Mouse (Mus musculus) midbrain, embryonic 12.5 days (tissue): ENCODE data around the gene Arhgap4. TPM values are rescaled to one million over a fixed set of nuclear protein-coding genes. Genes with fewer than 3 reads are reported as not detected.

Source experiments
- ATAC-seq: fragments of 200-750 bp; cut with Nextera tagmentation; 2 replicates; pipeline ENCODE4 v1.8.0; 2017; ENCODE audit warnings: low read depth, moderate TSS enrichment, moderate library complexity; ENCODE audit not compliant: low FRiP score
- H3K27ac ChIP-seq: fragments of 300-500 bp; sonication (generic); replicated peaks from 2 replicates; pipeline ENCODE4 v1.5.1; 2016; ENCODE audit warnings: mild to moderate bottlenecking
- H3K27me3 ChIP-seq: fragments of 300-500 bp; sonication (generic); 2 replicates; pipeline ENCODE4 v1.6.1; 2016; ENCODE audit warnings: mild to moderate bottlenecking
- H3K36me3 ChIP-seq: fragments of 300-500 bp; sonication (generic); 2 replicates; pipeline ENCODE4 v1.6.1; 2016
- H3K4me1 ChIP-seq: fragments of 300-500 bp; sonication (generic); 2 replicates; pipeline ENCODE4 v1.6.1; 2016
- H3K4me2 ChIP-seq: fragments of 300-500 bp; sonication (generic); replicated peaks from 2 replicates; pipeline ENCODE4 v1.6.1; 2016; ENCODE audit warnings: mild to moderate bottlenecking, moderate library complexity
- H3K4me3 ChIP-seq: fragments of 300-500 bp; sonication (generic); 2 replicates; pipeline ENCODE4 v1.5.1; 2016; ENCODE audit warnings: mild to moderate bottlenecking
- H3K9ac ChIP-seq: fragments of 300-500 bp; sonication (generic); replicated peaks from 2 replicates; pipeline ENCODE4 v1.6.1; 2016; ENCODE audit warnings: mild to moderate bottlenecking, moderate library complexity
- H3K9me3 ChIP-seq: fragments of 300-500 bp; sonication (generic); 2 replicates; pipeline ENCODE4 v1.6.1; 2016; ENCODE audit warnings: mild to moderate bottlenecking
- WGBS: fragments of 180-500 bp; shearing (Covaris S2); methylation state at CpG from one replicate; pipeline ENCODE4 v1.1.7; 2016; 5-methylcytosine and 5-hydroxymethylcytosine counted together
- polyA plus RNA-seq: library from polyadenylated mRNA; unstranded; fragments of >200 nt; fragmentation: Nextera tagmentation; extraction: Ambion mirVana; gene quantifications from 2 replicates; pipeline ENCODE4 v1.2.1, GENCODE M21; 2016

Arhgap4 gene
- 2.6 and 2.8 TPM in 2 replicates for polyA plus RNA-seq

DNA sequence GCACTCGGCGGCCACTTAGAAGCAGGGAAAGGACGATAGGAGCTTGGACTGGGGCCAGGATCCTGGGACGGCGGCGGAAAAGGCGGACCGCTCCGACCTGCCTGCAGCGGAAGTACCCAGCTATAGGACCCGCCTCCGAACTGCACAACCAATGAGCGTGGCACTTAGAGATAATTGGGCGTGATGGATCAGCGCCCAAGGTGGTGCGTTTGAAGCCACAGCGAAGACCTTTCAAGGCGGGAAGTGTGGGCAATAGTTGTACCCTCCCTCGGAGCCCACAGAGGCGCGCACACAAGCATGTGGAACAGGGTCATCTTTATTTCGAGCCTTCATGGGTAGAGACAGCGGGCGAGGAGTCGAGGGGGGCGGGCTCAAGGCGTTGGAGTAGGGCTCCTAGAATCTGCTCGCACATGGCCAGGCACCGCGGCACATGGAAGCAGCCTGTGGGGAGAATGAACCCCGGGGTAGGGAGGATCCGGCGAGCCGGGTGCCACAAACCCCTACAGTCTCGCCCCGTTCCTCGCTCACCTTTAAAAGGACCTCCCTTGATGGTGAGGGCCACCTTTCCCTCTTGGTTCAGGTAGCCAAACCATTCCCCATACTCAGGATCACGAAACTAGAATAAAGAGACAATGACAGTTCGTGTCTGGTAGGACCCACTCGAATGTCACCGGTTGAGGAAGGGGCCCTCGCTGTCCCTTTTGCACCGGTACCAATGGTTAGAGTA, at the start of gene Arhgap4, which contains the start of gene Naa10:
TSS of gene Arhgap4 (minus strand) at position 48 of the 727 bp plus-strand sequence.
TSS of gene Naa10 (minus strand) at position 122 of the 727 bp plus-strand sequence.
- ATAC-seq: peak; percentile 97
- Histone ChIP-seq H3K9ac (peak within 1 kb of the TSS; percentile 69), H3K4me2 (peak within 1 kb of the TSS; percentile 65), H3K9me3 (no peaks in the 10 kb centered on the region), H3K4me3 (peak within 1 kb of the TSS; percentile 58), H3K27me3 (no peaks in the 10 kb centered on the region), H3K4me1 (peaks cover 7% of the 10 kb centered on the region), H3K27ac (peak within 1 kb of the TSS; percentile 71), H3K36me3 (peaks cover 27% of the 10 kb centered on the region)
- WGBS: 21% methylated on average over 42 of the region's 43 CpGs

DNA sequence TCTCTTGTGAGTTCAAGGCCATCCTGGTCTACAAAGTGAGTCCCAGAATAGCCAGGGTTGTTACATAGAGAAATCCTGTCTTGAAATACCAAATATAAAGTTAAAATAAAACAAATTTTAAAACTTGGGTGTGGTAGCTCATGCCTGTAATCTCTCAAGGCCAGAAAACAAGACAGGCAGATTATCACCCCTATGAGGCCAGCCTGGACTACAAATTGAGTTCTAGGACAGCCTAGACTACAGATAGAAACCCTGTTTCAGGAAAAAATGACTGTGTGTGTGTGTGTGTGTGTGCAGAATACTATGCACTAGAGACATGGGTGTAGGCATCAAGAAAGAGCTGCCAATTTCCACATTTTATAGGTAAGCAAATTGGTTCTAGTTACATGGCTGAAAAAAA, 49.1 kb upstream of the Arhgap4 start:
- no peaks in the 10 kb centered on the region for H3K27me3 ChIP-seq
- no peak overlapping the region for H3K9ac ChIP-seq
- no peaks in the 10 kb centered on the region for H3K4me1 ChIP-seq
- H3K27ac ChIP-seq: no peak overlapping the region
- no peak for ATAC-seq
- H3K4me3 ChIP-seq: no peak overlapping the region
- H3K9me3 ChIP-seq: no peaks in the 10 kb centered on the region
- no peak overlapping the region for H3K4me2 ChIP-seq
- H3K36me3 ChIP-seq: no peaks in the 10 kb centered on the region

DNA sequence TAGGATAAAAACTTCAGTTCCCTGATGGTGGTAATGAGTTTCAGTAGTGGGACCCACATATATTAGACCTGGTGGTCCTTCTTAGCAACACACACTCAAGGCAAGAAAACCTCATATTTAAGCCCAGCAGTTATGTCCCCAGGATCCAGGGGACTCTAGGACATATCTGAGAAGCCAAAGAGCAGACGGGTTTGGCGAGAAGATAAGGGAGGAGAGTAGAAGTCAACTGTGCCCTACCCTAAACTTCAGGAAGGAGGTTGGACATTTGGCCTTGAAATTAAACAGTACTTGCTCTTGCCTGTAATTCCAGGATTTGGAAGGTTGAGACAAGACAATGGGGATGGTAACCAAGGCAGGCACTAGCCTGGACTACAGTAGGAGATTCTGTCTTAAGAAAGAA, 48.1 kb upstream of the Arhgap4 start:
- WGBS: 91% methylated on average over 2 of the region's 2 CpGs
- Histone ChIP-seq H3K9me3 (no peaks in the 10 kb centered on the region), H3K4me1 (peaks cover under 1% of the 10 kb centered on the region; the same call in 1 of the 2 replicates), H3K36me3 (no peaks in the 10 kb centered on the region), H3K27ac (no peak overlapping the region), H3K4me2 (no peak overlapping the region), H3K9ac (no peak overlapping the region), H3K27me3 (no peaks in the 10 kb centered on the region), H3K4me3 (no peak overlapping the region)
- no peak for ATAC-seq

DNA sequence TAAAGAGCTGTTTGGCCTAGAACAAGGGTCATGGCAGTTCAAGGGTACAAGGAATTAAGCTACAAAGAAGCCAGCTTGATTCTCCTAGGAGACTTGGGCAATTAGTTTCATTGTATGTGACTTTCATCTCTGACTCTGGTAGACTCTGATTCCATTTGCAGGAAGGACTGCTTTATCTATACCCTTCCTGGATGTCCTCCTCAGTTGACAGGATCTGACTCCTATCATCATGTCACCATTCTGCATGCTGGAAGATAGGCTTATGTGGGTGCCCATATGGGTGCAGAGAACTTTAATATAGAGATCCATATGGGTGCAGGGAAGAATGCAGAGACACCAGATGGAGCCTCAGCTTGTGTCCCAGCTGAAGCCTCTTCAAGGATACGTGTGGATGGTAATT, 47.5 kb upstream of the Arhgap4 start:
- H3K9me3 ChIP-seq: no peaks in the 10 kb centered on the region
- no peaks in the 10 kb centered on the region for H3K27me3 ChIP-seq
- WGBS: 88% methylated on average over 1 of the region's 1 CpGs
- no peak overlapping the region for H3K9ac ChIP-seq
- no peak overlapping the region for H3K4me2 ChIP-seq
- no peak overlapping the region for H3K4me3 ChIP-seq
- no peak overlapping the region for H3K27ac ChIP-seq
- no peaks in the 10 kb centered on the region for H3K36me3 ChIP-seq
- peaks cover 6% of the 10 kb centered on the region for H3K4me1 ChIP-seq
- ATAC-seq: no peak

DNA sequence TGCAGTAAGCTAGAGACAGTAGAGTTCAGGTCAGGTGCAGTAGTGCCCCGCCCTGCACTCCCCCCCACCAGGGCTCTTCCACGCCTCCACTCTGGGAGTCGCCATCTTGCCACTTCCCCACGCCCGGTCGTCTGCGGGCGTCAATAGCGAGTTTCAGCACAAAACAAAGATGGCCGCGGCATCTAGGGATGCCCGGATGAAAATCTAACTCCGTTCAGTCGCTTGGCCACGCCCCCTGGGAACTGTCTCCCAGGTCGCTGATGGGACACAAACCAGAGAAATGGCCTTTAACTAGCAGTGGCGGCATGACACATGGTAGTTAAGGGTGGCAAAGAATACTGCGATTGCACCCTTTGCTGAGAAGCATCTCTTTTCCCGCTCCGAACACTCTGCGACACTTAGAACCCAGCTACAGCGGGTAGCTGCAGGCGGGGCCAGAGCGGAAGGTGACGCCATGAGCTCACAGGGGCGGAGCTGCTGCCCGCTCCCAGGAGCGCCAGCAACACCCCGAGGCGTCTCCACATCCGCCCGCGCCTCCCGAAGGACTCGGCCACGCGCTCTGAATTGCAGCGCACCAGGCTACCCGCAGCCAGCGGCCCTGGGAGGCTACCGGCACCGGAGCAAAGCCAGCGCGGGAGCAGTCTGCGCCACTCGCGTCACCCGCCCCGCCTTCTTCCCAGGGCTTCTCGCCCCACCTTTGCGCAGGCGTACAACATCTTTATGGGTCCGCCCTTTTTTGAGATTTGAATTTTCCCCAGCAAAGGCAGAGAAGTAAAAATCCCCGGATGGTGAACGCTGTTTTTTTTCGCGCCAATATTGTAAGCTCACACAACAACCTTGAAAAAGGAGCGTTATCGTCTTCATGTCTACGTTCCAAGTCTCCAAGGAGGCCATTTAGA, 45.8 kb upstream of the Arhgap4 start:
- H3K4me2 ChIP-seq: peak overlapping the region; percentile 65
- ATAC-seq: peak; percentile 87
- WGBS: 16% methylated on average over 60 of the region's 60 CpGs
- H3K36me3 ChIP-seq: no peaks in the 10 kb centered on the region
- H3K9ac ChIP-seq: peak overlapping the region; percentile 44
- no peaks in the 10 kb centered on the region for H3K9me3 ChIP-seq
- no peaks in the 10 kb centered on the region for H3K27me3 ChIP-seq
- peak overlapping the region; percentile 72 for H3K4me3 ChIP-seq
- peaks cover 23% of the 10 kb centered on the region for H3K4me1 ChIP-seq
- peak overlapping the region; percentile 98 for H3K27ac ChIP-seq

DNA sequence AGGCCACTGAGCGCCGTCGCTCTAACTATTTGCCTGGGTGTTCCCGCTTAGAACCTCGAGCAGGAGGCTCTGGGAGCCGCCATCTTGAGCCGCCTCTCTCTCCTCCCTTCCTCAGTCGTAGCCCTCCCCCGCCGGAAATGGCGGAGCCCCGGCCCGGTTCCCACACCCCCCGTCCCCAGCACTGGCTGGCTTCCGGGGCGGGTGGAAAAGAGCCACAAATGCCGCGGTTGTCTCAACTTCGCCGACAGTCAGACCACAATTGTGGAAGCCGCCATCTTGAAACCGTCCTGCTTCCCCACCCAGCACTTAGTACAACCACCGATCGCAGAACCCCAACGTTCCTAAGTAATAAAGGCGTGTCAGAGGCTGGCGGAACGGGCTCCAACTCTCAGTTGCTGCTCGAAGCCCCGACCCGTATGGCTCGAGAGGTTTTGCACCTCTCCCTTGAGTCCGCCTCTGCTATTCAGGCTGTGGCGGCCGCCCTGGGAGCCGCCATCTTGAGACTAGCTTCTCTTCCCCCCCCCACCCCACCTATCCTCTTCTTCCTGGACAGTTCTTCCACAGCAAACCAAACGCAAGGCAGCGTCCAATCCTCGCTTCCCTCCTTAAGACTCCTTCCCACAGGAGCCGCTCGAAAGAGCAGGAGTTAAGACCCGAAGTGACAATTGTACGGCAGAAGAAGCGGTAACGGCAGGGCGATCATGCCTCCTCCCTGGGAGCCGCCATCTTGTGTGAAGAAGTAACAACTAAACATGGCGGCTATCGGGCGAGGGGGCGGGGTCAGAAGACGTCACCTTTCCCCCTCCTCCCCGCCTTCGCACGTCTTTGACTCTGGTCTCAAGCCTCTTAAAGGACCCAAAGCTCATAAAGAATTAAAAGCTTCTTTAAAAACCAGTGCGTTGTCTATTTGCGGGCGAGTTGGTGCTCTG, 44.8 kb upstream of the Arhgap4 start, which contains the start of gene Hcfc1:
TSS of gene Hcfc1 (minus strand) at position 110 of the 929 bp plus-strand sequence.
- WGBS: 29% methylated on average over 58 of the region's 58 CpGs
- Histone ChIP-seq H3K9me3 (no peaks in the 10 kb centered on the region), H3K27ac (peak within 1 kb of the TSS; percentile 98), H3K9ac (peak within 1 kb of the TSS; percentile 72), H3K4me3 (peak within 1 kb of the TSS; percentile 72), H3K4me1 (peaks cover 27% of the 10 kb centered on the region), H3K4me2 (peak within 1 kb of the TSS; percentile 65), H3K36me3 (no peaks in the 10 kb centered on the region), H3K27me3 (no peaks in the 10 kb centered on the region)
- peak; percentile 73 for ATAC-seq

DNA sequence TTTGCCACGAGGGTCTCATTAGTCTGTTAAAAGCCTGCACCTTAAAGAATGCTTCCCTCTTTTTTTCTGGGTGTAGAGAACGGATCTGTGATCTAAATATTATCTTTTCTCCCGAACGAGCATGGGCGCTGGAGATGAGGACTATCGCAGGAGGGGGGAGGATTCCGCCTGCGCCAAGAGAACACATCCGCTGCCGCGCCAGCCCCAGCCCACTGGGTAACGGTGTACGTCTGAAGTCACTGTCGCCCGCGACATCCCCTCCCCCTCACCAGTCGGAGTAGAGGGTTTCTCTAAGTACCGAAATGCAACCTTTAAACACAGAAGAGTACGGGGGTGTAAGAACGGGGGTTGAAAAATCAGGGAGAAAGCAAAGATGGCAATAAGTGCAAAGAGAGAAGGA, 43.6 kb upstream of the Arhgap4 start:
- ATAC-seq: no peak
- peak overlapping the region; percentile 72 for H3K9ac ChIP-seq
- H3K4me2 ChIP-seq: peak overlapping the region; percentile 65
- peak overlapping the region; percentile 98; the same call in 1 of the 2 replicates for H3K27ac ChIP-seq
- H3K36me3 ChIP-seq: peaks cover 7% of the 10 kb centered on the region; the same call in 1 of the 2 replicates
- 28% methylated on average over 20 of the region's 20 CpGs for WGBS
- H3K4me3 ChIP-seq: peak overlapping the region; percentile 72
- no peaks in the 10 kb centered on the region for H3K27me3 ChIP-seq
- H3K9me3 ChIP-seq: no peaks in the 10 kb centered on the region
- H3K4me1 ChIP-seq: peaks cover 27% of the 10 kb centered on the region

DNA sequence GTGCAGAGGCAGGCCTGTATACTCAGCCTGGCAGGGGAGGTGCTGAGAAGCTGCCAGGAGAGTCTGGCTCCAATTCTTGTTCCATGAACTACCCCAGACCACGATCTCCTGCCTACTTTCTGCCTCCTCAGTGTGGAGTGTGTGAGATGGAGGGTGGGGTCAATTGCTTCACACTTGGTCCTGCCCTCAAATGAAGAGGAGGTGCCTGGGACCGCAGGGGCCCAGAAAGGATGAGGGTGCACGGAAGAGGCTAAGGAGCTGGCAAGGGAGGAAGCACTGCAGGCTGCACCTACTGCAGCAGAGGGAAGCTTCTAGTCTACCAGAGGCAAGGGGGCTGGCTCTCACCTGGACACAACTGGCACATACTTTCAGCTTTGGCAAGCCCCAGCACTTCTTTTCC, 42.7 kb upstream of the Arhgap4 start:
- H3K4me3 ChIP-seq: peak overlapping the region; percentile 72
- H3K4me1 ChIP-seq: peaks cover 27% of the 10 kb centered on the region
- H3K9me3 ChIP-seq: no peaks in the 10 kb centered on the region
- 60% methylated on average over 3 of the region's 3 CpGs for WGBS
- no peak for ATAC-seq
- peaks cover 13% of the 10 kb centered on the region for H3K36me3 ChIP-seq
- peak overlapping the region; percentile 72 for H3K9ac ChIP-seq
- H3K4me2 ChIP-seq: peak overlapping the region; percentile 65
- H3K27me3 ChIP-seq: no peaks in the 10 kb centered on the region
- no peak overlapping the region for H3K27ac ChIP-seq

DNA sequence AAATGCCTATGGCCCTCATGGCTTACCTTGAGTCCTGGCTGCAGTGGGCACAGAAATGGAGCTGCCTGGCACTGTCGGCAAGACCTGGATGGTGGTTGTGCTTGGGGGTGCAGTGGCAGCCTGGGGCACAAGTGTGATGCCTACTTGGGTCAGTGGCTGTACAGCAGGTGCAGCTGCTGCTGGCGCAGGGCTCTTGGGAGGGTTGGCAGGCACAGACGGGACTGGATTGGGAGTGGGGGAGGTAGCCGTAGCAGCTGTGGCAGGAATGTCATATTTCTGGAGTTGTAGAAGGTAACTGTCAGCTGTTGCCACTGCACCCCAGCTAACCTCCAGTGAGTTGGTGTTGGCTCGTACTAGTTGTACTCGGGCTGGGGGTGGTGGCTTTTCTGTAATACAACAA, 33.3 kb upstream of the Arhgap4 start:
- 91% methylated on average over 6 of the region's 6 CpGs for WGBS
- Histone ChIP-seq H3K4me1 (no peaks in the 10 kb centered on the region), H3K9ac (no peak overlapping the region), H3K9me3 (no peaks in the 10 kb centered on the region), H3K4me3 (no peak overlapping the region), H3K27ac (no peak overlapping the region), H3K36me3 (peaks cover 87% of the 10 kb centered on the region), H3K4me2 (no peak overlapping the region), H3K27me3 (no peaks in the 10 kb centered on the region)
- no peak for ATAC-seq

DNA sequence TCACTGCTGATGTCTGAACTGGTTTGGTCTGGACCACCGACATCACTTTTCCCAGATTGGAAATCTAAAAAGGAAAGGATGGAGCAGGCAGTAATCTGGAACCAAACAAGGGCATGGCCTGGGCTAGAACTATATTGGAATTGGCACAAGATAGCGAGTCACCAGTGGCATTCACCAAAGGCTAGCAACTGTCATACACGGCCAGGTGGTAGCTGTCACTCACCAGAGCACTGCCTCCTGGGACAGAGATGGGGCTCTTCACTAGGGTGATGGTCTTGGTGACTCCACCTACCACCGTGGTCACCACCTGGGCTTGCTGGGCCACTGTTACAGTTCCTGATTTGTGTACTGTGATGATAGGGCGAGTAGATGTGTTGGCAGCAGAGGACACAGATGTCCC, 30.9 kb upstream of the Arhgap4 start:
- H3K4me3 ChIP-seq: no peak overlapping the region
- ATAC-seq: no peak
- H3K9me3 ChIP-seq: no peaks in the 10 kb centered on the region
- H3K36me3 ChIP-seq: peaks cover 91% of the 10 kb centered on the region
- no peak overlapping the region for H3K4me2 ChIP-seq
- H3K27me3 ChIP-seq: no peaks in the 10 kb centered on the region
- no peak overlapping the region for H3K27ac ChIP-seq
- WGBS: 91% methylated on average over 5 of the region's 5 CpGs
- H3K9ac ChIP-seq: no peak overlapping the region
- H3K4me1 ChIP-seq: no peaks in the 10 kb centered on the region

DNA sequence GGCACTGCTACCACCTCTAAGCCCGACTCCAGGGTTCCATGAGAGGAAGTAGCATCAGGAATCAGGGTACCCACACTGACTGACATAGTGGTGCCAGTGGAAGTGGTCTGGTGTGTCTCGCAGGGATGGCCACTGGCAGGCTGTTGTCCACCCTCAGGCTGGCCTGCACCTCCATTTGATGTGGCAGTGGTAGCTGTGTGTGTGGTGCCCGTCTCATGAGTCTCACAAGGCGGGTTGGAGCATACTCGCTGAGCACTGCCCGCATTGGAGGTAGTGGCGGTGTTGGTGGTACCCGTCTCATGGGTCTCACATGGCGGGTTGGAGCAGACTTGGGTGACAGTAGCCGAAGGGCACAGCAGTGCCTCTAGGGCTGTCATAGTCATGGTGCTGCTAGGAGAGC, 27.7 kb upstream of the Arhgap4 start:
- no peak overlapping the region for H3K4me2 ChIP-seq
- H3K27me3 ChIP-seq: no peaks in the 10 kb centered on the region
- H3K4me1 ChIP-seq: no peaks in the 10 kb centered on the region
- WGBS: 93% methylated on average over 9 of the region's 10 CpGs
- H3K9ac ChIP-seq: no peak overlapping the region
- peaks cover 96% of the 10 kb centered on the region for H3K36me3 ChIP-seq
- no peak overlapping the region for H3K27ac ChIP-seq
- no peak overlapping the region for H3K4me3 ChIP-seq
- no peak for ATAC-seq
- H3K9me3 ChIP-seq: no peaks in the 10 kb centered on the region
